Mouse (Mus musculus) urinary bladder, postnatal 14 days (tissue): Measurements from ENCODE around the gene Cfdp1.
A peak's percentile ranks its signal among the peaks of the same experiment; 100 is the strongest.
"Not testable (repeated sequence)": the region's sequence is repeated elsewhere in the genome, so short reads cannot be mapped to it uniquely, and the experiment has no call there.

Experiments
- DNase-seq: peaks from one replicate; pipeline ENCODE4 v3.0.0; 2021; ENCODE audit warnings: low spot score

Cfdp1 gene

GRCm38 (mm10) chr8:111855977-111856376, 1.9 kb upstream of the Cfdp1 start:
- DNase-seq = no peak

GRCm38 (mm10) chr8:111853219-111853618, 872 bp downstream of the Cfdp1 start:
- not testable (repeated sequence) for DNase-seq

- DNase-seq = no peak
Observed at GRCm38 (mm10) chr8:111846746-111847145, 7.3 kb downstream of the Cfdp1 start.

GRCm38 (mm10) chr8:111835540-111835939, 18.6 kb downstream of the Cfdp1 start:
- DNase-seq = no peak

GRCm38 (mm10) chr8:111834011-111834410, 20.1 kb downstream of the Cfdp1 start:
- no peak for DNase-seq

- no peak for DNase-seq
Observed at GRCm38 (mm10) chr8:111832983-111833382, 21.1 kb downstream of the Cfdp1 start.

GRCm38 (mm10) chr8:111831996-111832395, 22.1 kb downstream of the Cfdp1 start:
- DNase-seq = no peak

- DNase-seq = no peak
Observed at GRCm38 (mm10) chr8:111828595-111828994, 25.5 kb downstream of the Cfdp1 start.

- DNase-seq = peak; percentile 36
Observed at GRCm38 (mm10) chr8:111825219-111825618, 28.9 kb downstream of the Cfdp1 start.

- DNase-seq = no peak
Observed at GRCm38 (mm10) chr8:111824334-111824733, 29.8 kb downstream of the Cfdp1 start.

- DNase-seq = no peak
Observed at GRCm38 (mm10) chr8:111821199-111821598, 32.9 kb downstream of the Cfdp1 start.

- no peak for DNase-seq
Observed at GRCm38 (mm10) chr8:111820691-111821090, 33.4 kb downstream of the Cfdp1 start.

GRCm38 (mm10) chr8:111820018-111820417, 34.1 kb downstream of the Cfdp1 start:
- no peak for DNase-seq

- DNase-seq = peak; percentile 49
Observed at GRCm38 (mm10) chr8:111818556-111818955, 35.5 kb downstream of the Cfdp1 start.

- no peak for DNase-seq
Observed at GRCm38 (mm10) chr8:111815078-111815477, 39.0 kb downstream of the Cfdp1 start.

GRCm38 (mm10) chr8:111813818-111814217, 40.3 kb downstream of the Cfdp1 start:
- DNase-seq = no peak

- no peak for DNase-seq
Observed at GRCm38 (mm10) chr8:111812835-111813234, 41.3 kb downstream of the Cfdp1 start.

GRCm38 (mm10) chr8:111810656-111811336, 43.3 kb downstream of the Cfdp1 start:
- DNase-seq = no peak

- no peak for DNase-seq
Observed at GRCm38 (mm10) chr8:111808891-111809622, 45.0 kb downstream of the Cfdp1 start.

- no peak for DNase-seq
Observed at GRCm38 (mm10) chr8:111808006-111808405, 46.1 kb downstream of the Cfdp1 start.

- no peak for DNase-seq
Observed at GRCm38 (mm10) chr8:111803362-111803761, 50.7 kb downstream of the Cfdp1 start.

- no peak for DNase-seq
Observed at GRCm38 (mm10) chr8:111802256-111802655, 51.8 kb downstream of the Cfdp1 start.

- no peak for DNase-seq
Observed at GRCm38 (mm10) chr8:111801456-111801855, 52.6 kb downstream of the Cfdp1 start.

GRCm38 (mm10) chr8:111796528-111796927, 57.6 kb downstream of the Cfdp1 start:
- DNase-seq = no peak
